Mouse (Mus musculus): ENCODE data around the gene Ophn1. TPM values are rescaled to one million over a fixed set of nuclear protein-coding genes. Genes with fewer than 3 reads are reported as not detected.
A peak's percentile ranks its signal among the peaks of the same experiment; 100 is the strongest.

Gene Ophn1
- polyA plus RNA-seq, 1 experiment, result 2.7 TPM

GRCm38 (mm10) chrX:98618865-98619264 is 272.0 kb downstream of the Ophn1 start:
- TF ChIP-seq CTCF (conservative IDR thresholded peaks at IDR 0.05; ENCODE audit: insufficient read depth, insufficient read length, low read depth, low read length) (no peak), POLR2A (IDR thresholded peaks at IDR 0.05; ENCODE audit: low read depth, low read length) (no peak)
- Histone ChIP-seq H3K4me1 (ENCODE audit: control insufficient read depth, insufficient read depth, low read length) (no peaks in the 10 kb centered on the region), H3K27ac (ENCODE audit: insufficient read depth, low read depth, low read length) (no peak overlapping the region), H3K36me3 (ENCODE audit: control insufficient read depth, insufficient read depth, low read length) (no peaks in the 10 kb centered on the region), H3K27me3 (replicated peaks; ENCODE audit: control insufficient read depth, insufficient read depth, low read length) (no peaks in the 10 kb centered on the region), H3K4me3 (ENCODE audit: insufficient read depth, low read depth, low read length) (no peak overlapping the region)
- 1% methylated on average over 2 of the region's 2 CpGs for WGBS
- DNase-seq, result peak; percentile 43

DNA sequence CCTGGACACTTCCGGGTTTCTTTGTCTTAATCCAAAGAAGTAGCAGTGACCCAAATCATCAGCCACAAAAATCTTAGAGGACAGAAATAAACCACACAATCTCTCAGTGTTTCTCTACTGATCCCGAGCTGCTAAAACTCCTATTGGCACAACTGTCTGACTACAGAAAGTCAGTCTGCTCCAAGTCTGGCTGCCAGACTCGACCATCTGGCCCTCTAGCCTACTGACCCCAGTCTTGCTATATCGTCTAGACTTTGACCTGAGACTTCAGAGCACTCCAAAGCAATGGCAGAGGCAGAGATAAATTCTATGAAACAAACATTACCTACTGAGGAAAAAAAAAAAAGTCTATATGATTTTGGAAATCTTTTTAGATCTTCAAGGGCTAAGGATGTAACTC is 273.4 kb downstream of the Ophn1 start:
- Histone ChIP-seq H3K27me3 (replicated peaks; ENCODE audit: control insufficient read depth, insufficient read depth, low read length) (no peaks in the 10 kb centered on the region), H3K4me1 (ENCODE audit: control insufficient read depth, insufficient read depth, low read length) (no peaks in the 10 kb centered on the region), H3K4me3 (ENCODE audit: insufficient read depth, low read depth, low read length) (no peak overlapping the region), H3K36me3 (ENCODE audit: control insufficient read depth, insufficient read depth, low read length) (no peaks in the 10 kb centered on the region), H3K27ac (ENCODE audit: insufficient read depth, low read depth, low read length) (no peak overlapping the region)
- no peak for TF ChIP-seq POLR2A (IDR thresholded peaks at IDR 0.05; ENCODE audit: low read depth, low read length)
- no peak for TF ChIP-seq CTCF (conservative IDR thresholded peaks at IDR 0.05; ENCODE audit: insufficient read depth, insufficient read length, low read depth, low read length)
- WGBS, result 53% methylated on average over 4 of the region's 4 CpGs
- DNase-seq, result no peak

GRCm38 (mm10) chrX:98574201-98574600 is 316.6 kb downstream of the Ophn1 start:
- DNase-seq, result peak; percentile 65
- Histone ChIP-seq H3K4me1 (ENCODE audit: control insufficient read depth, insufficient read depth, low read length) (no peaks in the 10 kb centered on the region), H3K27me3 (replicated peaks; ENCODE audit: control insufficient read depth, insufficient read depth, low read length) (no peaks in the 10 kb centered on the region), H3K27ac (ENCODE audit: insufficient read depth, low read depth, low read length) (no peak overlapping the region), H3K4me3 (ENCODE audit: insufficient read depth, low read depth, low read length) (no peak overlapping the region), H3K36me3 (ENCODE audit: control insufficient read depth, insufficient read depth, low read length) (no peaks in the 10 kb centered on the region)
- TF ChIP-seq CTCF (conservative IDR thresholded peaks at IDR 0.05; ENCODE audit: insufficient read depth, insufficient read length, low read depth, low read length), result no peak
- no peak for TF ChIP-seq POLR2A (IDR thresholded peaks at IDR 0.05; ENCODE audit: low read depth, low read length)

GRCm38 (mm10) chrX:98546458-98546857 is 344.4 kb downstream of the Ophn1 start:
- no peak for TF ChIP-seq CTCF (conservative IDR thresholded peaks at IDR 0.05; ENCODE audit: insufficient read depth, insufficient read length, low read depth, low read length)
- TF ChIP-seq POLR2A (IDR thresholded peaks at IDR 0.05; ENCODE audit: low read depth, low read length), result no peak
- H3K27me3 ChIP-seq (replicated peaks; ENCODE audit: control insufficient read depth, insufficient read depth, low read length), result no peaks in the 10 kb centered on the region
- H3K27ac ChIP-seq (ENCODE audit: insufficient read depth, low read depth, low read length), result no peak overlapping the region
- H3K4me1 ChIP-seq (ENCODE audit: control insufficient read depth, insufficient read depth, low read length), result no peaks in the 10 kb centered on the region
- no peak overlapping the region for H3K4me3 ChIP-seq (ENCODE audit: insufficient read depth, low read depth, low read length)
- no peak for DNase-seq
- 84% methylated on average over 1 of the region's 1 CpGs for whole genome bisulfite sequencing
- H3K36me3 ChIP-seq (ENCODE audit: control insufficient read depth, insufficient read depth, low read length), result no peaks in the 10 kb centered on the region

DNA sequence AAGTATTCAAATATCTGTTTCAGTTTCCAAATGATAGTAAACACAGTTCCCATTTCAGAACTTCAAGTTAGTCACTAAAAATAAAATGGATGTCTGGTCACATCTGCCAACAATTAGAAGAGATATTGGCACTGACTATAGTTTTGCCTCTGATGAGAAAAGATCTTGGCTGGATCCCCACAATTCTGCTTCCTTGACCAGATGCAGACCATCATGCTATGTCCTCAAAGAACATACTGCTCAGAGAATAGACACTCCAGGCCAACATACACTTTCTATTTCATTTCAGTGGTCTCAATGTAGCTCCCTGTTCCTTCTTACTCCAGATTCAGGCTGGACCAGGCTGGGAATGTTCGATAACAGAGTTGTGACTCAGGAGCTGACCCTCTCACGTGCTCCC is 375.5 kb downstream of the Ophn1 start:
- H3K27me3 ChIP-seq (replicated peaks; ENCODE audit: control insufficient read depth, insufficient read depth, low read length), result no peaks in the 10 kb centered on the region

DNA sequence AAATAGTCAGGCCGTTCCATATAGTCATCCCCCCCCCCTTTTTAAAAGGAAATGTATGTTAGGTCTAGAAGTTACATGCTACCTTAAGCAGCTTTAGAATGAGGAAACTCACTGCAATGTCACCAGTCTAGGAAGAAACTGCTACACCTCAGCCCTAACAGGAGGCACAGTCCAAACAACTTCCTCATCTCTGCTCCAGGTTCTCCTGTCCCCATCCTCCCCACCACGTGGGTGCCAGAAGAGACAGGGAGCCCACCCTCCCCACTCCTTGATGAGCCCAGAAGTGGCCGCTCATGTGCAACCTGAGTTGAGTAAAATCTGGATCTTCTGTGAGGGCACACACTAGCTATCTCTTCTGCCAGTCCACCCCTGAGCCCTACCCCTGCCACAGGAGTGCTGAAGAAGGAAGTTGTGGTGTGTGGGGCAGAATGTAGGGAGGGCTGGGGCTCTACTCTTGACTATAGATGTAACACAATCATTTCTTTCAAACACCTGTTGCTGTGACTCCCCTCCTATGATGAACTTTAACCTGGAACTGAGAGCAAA is 376.4 kb downstream of the Ophn1 start:
- DNase-seq, result no peak
- H3K27me3 ChIP-seq (replicated peaks; ENCODE audit: control insufficient read depth, insufficient read depth, low read length), result no peaks in the 10 kb centered on the region
- H3K36me3 ChIP-seq (ENCODE audit: control insufficient read depth, insufficient read depth, low read length), result no peaks in the 10 kb centered on the region
- 62% methylated on average over 3 of the region's 3 CpGs for WGBS
- no peak overlapping the region for H3K4me3 ChIP-seq (ENCODE audit: insufficient read depth, low read depth, low read length)
- H3K27ac ChIP-seq (ENCODE audit: insufficient read depth, low read depth, low read length), result no peak overlapping the region
- no peak for TF ChIP-seq CTCF (conservative IDR thresholded peaks at IDR 0.05; ENCODE audit: insufficient read depth, insufficient read length, low read depth, low read length)
- TF ChIP-seq POLR2A (IDR thresholded peaks at IDR 0.05; ENCODE audit: low read depth, low read length), result no peak
- H3K4me1 ChIP-seq (ENCODE audit: control insufficient read depth, insufficient read depth, low read length), result no peaks in the 10 kb centered on the region

More for the DNA sequence above, 375.5 kb downstream of the Ophn1 start:
- no peak overlapping the region for H3K4me3 ChIP-seq (ENCODE audit: insufficient read depth, low read depth, low read length)
- no peak for DNase-seq
- no peak overlapping the region for H3K27ac ChIP-seq (ENCODE audit: insufficient read depth, low read depth, low read length)
- H3K4me1 ChIP-seq (ENCODE audit: control insufficient read depth, insufficient read depth, low read length), result no peaks in the 10 kb centered on the region
- TF ChIP-seq POLR2A (IDR thresholded peaks at IDR 0.05; ENCODE audit: low read depth, low read length) (no peak), CTCF (conservative IDR thresholded peaks at IDR 0.05; ENCODE audit: insufficient read depth, insufficient read length, low read depth, low read length) (no peak)
- H3K36me3 ChIP-seq (ENCODE audit: control insufficient read depth, insufficient read depth, low read length), result no peaks in the 10 kb centered on the region
- 88% methylated on average over 2 of the region's 2 CpGs for WGBS

Other genes starting within 250 kb of the Ophn1 start
- 23.5 and 24.1 TPM in 2 replicates for gene Yipf6, start 45.3 kb upstream of the Ophn1 start, polyA plus RNA-seq (2012; rRNA removed)
- gene Stard8, start 112.2 kb upstream of the Ophn1 start, polyA plus RNA-seq (2012; rRNA removed), result 62.0 and 82.9 TPM in 2 replicates
- 27.6 and 30.4 TPM in 2 replicates for gene Efnb1, start 245.1 kb upstream of the Ophn1 start, polyA plus RNA-seq (2012; rRNA removed)